14 mouse cellular contexts compared by ENCODE assay signal in the genomic region with DNA sequence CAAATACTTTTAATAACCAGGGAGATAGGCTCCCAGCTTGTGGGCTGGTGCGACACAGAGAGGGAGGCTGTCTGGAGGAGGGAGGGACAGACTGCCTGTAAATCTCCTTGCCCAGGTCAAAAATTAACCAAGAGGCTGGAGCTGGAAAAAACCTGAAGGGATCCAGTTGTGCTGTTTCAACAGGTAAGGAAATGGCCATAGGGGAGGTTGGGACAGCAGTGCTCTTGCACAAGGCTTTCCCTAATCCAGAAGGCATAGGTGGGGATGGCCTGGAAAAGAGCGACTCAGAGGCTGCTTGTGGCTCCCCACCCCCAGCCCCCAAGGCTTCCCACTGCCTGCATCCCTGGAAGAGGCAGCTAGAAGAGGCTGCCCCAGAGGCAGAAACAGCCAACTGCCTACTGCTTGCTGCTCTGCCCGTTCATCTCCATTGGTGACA. TPM values are rescaled to one million over a fixed set of nuclear protein-coding genes. Genes with fewer than 3 reads are reported as not detected.
DNase-seq lines count a peak whose midpoint lies in the region; ATAC-seq and TF ChIP-seq lines count a peak whose summit lies in the region.
"Had no signal": no experiment of that assay in that cellular context is flagged by ENCODE, and none has a peak within 500 bp of the region (broad histone marks: within the 10 kb centered on the region; RNA-seq: fewer than 3 reads in every experiment).

No protein-coding gene starts in this region.

- DNase-seq in adrenal gland, postnatal 14 days, result peak; percentile 45
- DNase-seq in adrenal gland, postnatal 25 days, result no peak
- DNase-seq in Patski (ENCODE audit: low read depth, low spot score), result no peak
- DNase-seq in kidney, adult 2 months, result peak; percentile 93
- peak; percentile 35 to 48 for DNase-seq in kidney, postnatal 4 days
- DNase-seq in thymus, postnatal 14 days, result no peak
- no peak for DNase-seq in Muller cell, postnatal 12 days (ENCODE audit: inconsistent ontology term)
- DNase-seq in testis, postnatal 10 days (ENCODE audit: low spot score), result no peak

- H3K4me3 ChIP-seq in kidney, adult 2 months (ENCODE audit: insufficient read depth, low read depth, low read length), result no peak overlapping the region
- H3K4me3 ChIP-seq: limb, embryonic 12.5 days had no signal

- H3K36me3 ChIP-seq in kidney, adult 2 months (ENCODE audit: control insufficient read depth, insufficient read depth, low read length), result no peaks in the 10 kb centered on the region
- H3K36me3 ChIP-seq: limb, embryonic 12.5 days had no signal

- POLR2A ChIA-PET in Patski (lab: Charles Lee), result interaction anchor here (0.6 kb wide), 1 partner anchor 80 kb away, joined by 3 read pairs; no protein-coding TSS in a partner anchor

- TF ChIP-seq POLR2A in kidney, adult 2 months (IDR thresholded peaks at IDR 0.05; ENCODE audit: low read depth, low read length), result no peak

- H3K4me1 ChIP-seq in kidney, adult 2 months (ENCODE audit: control insufficient read depth, insufficient read depth, low read length), result peaks cover 26% of the 10 kb centered on the region

- 31% methylated on average over 3 of the region's 3 CpGs for WGBS in kidney, adult 2 months

- TF ChIP-seq CTCF in Patski (IDR thresholded peaks at IDR 0.05), result no peak
- TF ChIP-seq CTCF in kidney, adult 2 months (conservative IDR thresholded peaks at IDR 0.05; ENCODE audit: insufficient read depth, insufficient read length, low read depth, low read length), result no peak

- H3K27me3 ChIP-seq in Patski, result no peaks in the 10 kb centered on the region
- no peaks in the 10 kb centered on the region for H3K27me3 ChIP-seq in kidney, adult 2 months (replicated peaks; ENCODE audit: control insufficient read depth, insufficient read depth, low read length)
- H3K27me3 ChIP-seq: limb, embryonic 12.5 days had no signal

- peak; percentile 75 for ATAC-seq in Patski

- in situ Hi-C loops in Patski (cut with MboI; ENCODE audit: low pct_unique_long_range_greater_than_20kb), result loop anchor here (5.0 kb wide), 1 partner anchor 160 kb away; no protein-coding TSS in a partner anchor

- CTCF ChIA-PET in Patski (lab: Charles Lee), result interaction anchor here (1.0 to 5.0 kb wide), 4 partner anchors 39 to 165 kb away, joined by 3 to 38 read pairs (median 5); partner anchors contain the start of gene Ankdd1b

- H3K27ac ChIP-seq in kidney, adult 2 months (ENCODE audit: insufficient read depth, low read depth, low read length), result peak overlapping the region; percentile 67
- H3K27ac ChIP-seq: limb, embryonic 12.5 days had no signal

RNA-seq across cellular contexts. Expression of gene Ankdd1b, which starts 38.6 kb away (rescaled TPM):
- 0.83 and 1.1 TPM in 2 replicates for total RNA-seq in adrenal gland, postnatal 14 days (2021)
- total RNA-seq in adrenal gland, postnatal 25 days (2021), result 0.95 and 1.2 TPM in 2 replicates
- polyA plus RNA-seq in Patski (2021), result 0.12 TPM
- polyA plus RNA-seq in kidney, adult 2 months (2012; rRNA removed), result 0.36 and 0.76 TPM in 2 replicates
- polyA plus RNA-seq: midbrain, postnatal 0 days; neural tube, embryonic 14.5 days had no signal

RNA-seq across cellular contexts. Expression of gene Poc5, which starts 44.3 kb away (rescaled TPM):
- 14.2 and 16.9 TPM in 2 replicates for total RNA-seq in adrenal gland, postnatal 14 days (2021)
- 16.7 and 20.9 TPM in 2 replicates for total RNA-seq in adrenal gland, postnatal 25 days (2021)
- 17.6 TPM for polyA plus RNA-seq in Patski (2021)
- 5.2 and 7.1 TPM in 2 replicates for polyA plus RNA-seq in kidney, adult 2 months (2012; rRNA removed)

RNA-seq across cellular contexts. Expression of gene Gm17622, which starts 58.1 kb away (rescaled TPM):
- total RNA-seq in adrenal gland, postnatal 14 days (2021), result not detected in 2 replicates
- not detected in 2 replicates for total RNA-seq in adrenal gland, postnatal 25 days (2021)
- not detected for polyA plus RNA-seq in Patski (2021)
- not detected in 2 replicates for polyA plus RNA-seq in kidney, adult 2 months (2012; rRNA removed)
- total RNA-seq: heart, adult 8-10 months; heart, postnatal 4 days; midbrain, postnatal 0 days had no signal
- polyA plus RNA-seq: brain, embryonic 14.5 days; limb, embryonic 12.5 days; midbrain, postnatal 0 days; neural tube, embryonic 14.5 days had no signal

Comparison
In these comparisons a context has a peak if more than half of its experiments do, and no peak if none do; other contexts are left out.
1. DNase-seq: peak in adrenal gland, postnatal 14 days (single experiment), kidney, adult 2 months (single experiment) and kidney, postnatal 4 days (2 of 2); none in adrenal gland, postnatal 25 days (single experiment), Patski (single experiment), thymus, postnatal 14 days (single experiment), Muller cell, postnatal 12 days (single experiment) and testis, postnatal 10 days (single experiment).